Mouse (Mus musculus): ENCODE data around the gene Zmynd15.
"Not testable (repeated sequence)": the region's sequence is repeated elsewhere in the genome, so short reads cannot be mapped to it uniquely, and the experiment has no call there.

The Zmynd15 gene

GRCm38 (mm10) chr11:70446756-70447155, 12.5 kb upstream of the Zmynd15 start:
- in situ Hi-C loops (cut with MboI), result no loop called here

DNA sequence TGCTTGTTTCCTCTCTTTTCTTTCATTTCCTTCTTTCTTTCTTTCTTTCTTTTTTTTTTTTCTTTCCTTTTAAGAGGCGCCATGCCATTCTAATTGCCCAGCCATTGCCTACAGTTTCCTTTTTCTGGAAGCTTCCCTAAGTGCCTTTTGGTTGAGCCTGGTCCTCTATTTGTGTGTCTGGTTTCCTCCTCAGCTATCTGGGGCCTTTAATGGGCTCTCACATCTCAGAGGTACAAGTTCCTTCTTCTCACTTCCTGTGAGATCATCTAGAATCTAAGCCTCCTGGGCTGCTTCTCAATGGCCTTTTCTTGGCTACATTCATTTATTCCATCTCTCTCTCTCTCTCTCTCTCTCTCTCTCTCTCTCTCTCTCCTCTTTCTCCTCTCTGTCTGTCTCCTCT, 11.9 kb upstream of the Zmynd15 start:
- in situ Hi-C loops (cut with MboI), result no loop called here

- in situ Hi-C loops (cut with MboI), result no loop called here
Observed at GRCm38 (mm10) chr11:70450926-70451325, 8.3 kb upstream of the Zmynd15 start.

DNA sequence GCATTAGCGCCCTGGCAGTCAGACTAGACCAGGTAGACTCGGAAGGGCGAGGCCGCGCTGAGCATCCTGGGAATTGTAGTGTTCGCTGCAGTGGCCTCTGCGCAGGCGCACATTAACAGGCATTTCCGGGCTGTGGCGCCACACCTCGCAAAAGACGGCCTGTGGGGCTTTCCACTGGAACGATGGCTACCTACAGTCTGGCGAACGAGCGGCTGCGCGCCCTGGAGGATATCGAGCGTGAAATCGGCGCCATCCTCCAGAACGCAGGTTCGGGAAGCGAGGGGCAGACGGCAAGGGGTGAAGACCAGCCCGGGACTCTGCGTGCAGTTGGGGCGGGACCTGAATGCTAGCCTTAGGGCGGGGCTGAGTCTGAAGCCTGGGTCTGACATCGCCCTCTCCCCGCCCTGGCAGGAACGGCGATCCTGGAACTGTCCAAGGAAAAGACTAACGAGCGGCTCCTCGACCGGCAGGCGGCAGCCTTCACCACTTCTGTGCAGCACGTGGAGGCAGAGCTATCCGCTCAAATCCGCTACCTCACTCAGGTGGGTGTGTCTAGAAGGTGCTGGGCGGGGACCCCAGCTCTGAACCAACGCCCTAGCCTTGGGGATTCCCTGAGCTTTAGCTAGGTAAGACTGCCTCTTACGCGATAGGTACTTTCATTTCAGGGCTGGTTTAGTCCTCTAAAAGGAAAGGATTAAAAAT, 7.3 kb upstream of the Zmynd15 start, which contains the start of gene Med11:
Med11 (plus strand) TSS at position 123 of the 702 bp plus-strand sequence.
- in situ Hi-C loops (cut with MboI), result no loop called here

DNA sequence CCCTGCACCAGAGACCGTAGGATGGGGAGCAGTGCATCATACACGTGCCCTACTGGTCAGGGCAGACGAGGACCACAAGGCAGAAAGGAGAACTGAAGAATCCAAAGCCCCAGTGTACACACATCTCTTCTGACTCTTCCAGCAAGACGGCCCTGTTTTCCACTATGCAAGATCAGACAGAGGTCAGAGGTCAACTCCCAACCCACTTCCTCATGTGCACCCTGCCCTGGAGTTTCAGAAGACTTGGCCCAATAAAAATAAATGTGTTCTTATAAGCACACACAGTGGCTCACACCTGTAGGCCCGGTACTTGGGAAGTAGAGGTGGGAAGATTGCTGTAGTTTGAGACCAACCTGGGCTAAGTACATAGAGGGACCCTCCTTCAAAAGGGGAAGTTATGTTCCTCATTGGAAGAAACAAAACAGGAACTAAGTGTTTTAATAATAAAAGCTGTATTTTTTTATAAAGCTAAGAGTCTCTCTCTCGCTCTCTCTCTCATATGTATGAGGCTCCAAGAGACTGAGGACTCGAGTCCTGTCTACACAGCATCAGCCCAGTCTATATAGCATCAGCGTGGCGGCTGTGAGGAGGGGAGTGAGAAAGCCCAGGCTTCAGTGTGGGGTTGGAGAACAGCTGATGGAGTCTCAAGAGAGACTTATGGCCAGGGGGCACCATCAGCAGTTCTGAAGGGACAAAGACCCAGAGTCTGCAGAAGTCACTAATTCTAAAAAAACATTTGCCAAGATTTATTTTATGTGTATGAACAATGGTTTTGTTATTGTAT, 5.8 kb upstream of the Zmynd15 start:
- in situ Hi-C loops (cut with MboI), result no loop called here

GRCm38 (mm10) chr11:70459601-70460101, 418 bp downstream of the Zmynd15 start, which contains the start of gene Cxcl16:
TSS of gene Cxcl16 (minus strand) at chr11:70459984.
- in situ Hi-C loops (cut with MboI), result no loop called here

GRCm38 (mm10) chr11:70463970-70464369, 4.7 kb downstream of the Zmynd15 start:
- in situ Hi-C loops (cut with MboI), result no loop called here

- in situ Hi-C loops (cut with MboI), result no loop called here
Observed at GRCm38 (mm10) chr11:70465211-70465610, 6.0 kb downstream of the Zmynd15 start.

GRCm38 (mm10) chr11:70465824-70466223, 6.6 kb downstream of the Zmynd15 start:
- in situ Hi-C loops (cut with MboI), result no loop called here

DNA sequence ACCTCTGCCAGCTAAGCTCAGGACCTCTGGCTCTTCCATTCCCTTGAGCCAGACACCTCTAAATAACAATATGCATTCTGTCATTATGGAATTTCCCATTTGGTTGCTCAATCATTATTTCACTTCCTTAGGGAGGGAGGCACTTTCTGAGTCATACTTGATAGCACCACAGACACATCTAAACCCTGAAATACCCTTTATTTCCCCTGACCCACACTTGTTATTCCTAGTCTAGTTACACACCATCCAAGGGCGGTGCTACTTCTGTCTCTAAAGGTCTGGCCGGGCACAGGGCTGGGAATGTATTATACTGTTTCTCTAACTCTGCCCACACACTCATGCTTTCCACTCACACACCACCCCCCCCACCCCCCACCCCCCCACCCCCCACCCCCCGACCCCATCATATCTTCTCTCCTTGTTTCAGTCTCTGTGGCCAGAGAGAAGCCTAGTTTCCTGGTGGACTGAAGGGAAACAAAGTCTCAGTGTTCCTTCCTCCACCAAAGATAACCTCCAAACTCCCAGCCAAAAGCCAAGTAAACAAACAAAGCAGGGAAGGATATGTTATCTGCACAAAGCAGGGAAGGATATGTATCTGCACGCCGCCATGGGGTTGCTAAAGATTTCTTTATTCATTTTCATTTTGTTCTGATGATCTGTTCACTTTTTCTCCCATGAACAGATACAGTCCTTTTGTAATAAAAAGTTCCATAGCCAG, 8.8 kb downstream of the Zmynd15 start:
- in situ Hi-C loops (cut with MboI), result no loop called here

GRCm38 (mm10) chr11:70469764-70470163, 10.5 kb downstream of the Zmynd15 start:
- in situ Hi-C loops (cut with MboI), result no loop called here

- in situ Hi-C loops (cut with MboI), result no loop called here
Observed at GRCm38 (mm10) chr11:70472716-70473115, 13.5 kb downstream of the Zmynd15 start.

DNA sequence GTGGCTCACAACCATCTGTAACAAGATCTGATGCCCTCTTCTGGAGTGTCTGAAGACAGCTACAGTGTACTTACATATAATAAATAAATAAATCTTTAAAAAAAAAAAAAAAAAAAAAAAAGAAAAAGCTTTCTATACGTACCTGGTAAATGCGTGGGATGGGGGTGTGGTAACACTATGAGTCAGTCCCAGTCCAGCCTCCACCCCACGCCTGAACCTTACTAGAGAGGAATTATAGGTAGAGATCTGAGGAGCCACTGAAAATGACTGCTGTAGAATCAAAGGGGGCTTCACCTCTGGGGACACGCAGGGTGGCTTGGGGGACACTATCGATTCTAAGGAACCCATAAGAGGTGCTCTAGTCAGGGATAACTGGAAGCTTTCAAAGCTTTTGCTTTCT, 14.1 kb downstream of the Zmynd15 start:
- in situ Hi-C loops (cut with MboI), result not testable (repeated sequence)

GRCm38 (mm10) chr11:70474872-70475534, 15.8 kb downstream of the Zmynd15 start:
- in situ Hi-C loops (cut with MboI), result no loop called here

GRCm38 (mm10) chr11:70485498-70485897, 26.3 kb downstream of the Zmynd15 start:
- in situ Hi-C loops (cut with MboI), result no loop called here

- in situ Hi-C loops (cut with MboI), result no loop called here
Observed at GRCm38 (mm10) chr11:70487816-70488215, 28.6 kb downstream of the Zmynd15 start.

DNA sequence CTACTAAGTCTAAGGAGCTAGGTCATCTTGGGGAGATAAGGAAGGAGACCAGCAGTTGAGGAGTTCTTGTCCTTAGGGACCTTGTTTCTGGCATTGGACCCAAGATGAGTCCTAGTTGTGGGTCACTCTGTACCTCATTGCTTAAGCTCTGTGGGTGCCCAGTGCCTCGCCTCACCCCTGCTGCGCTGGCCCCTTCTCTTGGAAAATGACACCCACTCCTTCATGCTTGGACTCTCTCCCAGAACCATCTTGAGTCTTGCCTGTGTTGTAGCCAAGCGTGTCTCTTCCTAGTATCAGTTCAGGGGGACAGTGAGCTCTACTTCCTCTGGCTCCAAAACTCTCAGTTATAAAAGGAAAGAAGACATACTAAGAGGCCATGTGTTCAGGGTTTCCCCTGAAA, 29.9 kb downstream of the Zmynd15 start:
- in situ Hi-C loops (cut with MboI), result no loop called here

DNA sequence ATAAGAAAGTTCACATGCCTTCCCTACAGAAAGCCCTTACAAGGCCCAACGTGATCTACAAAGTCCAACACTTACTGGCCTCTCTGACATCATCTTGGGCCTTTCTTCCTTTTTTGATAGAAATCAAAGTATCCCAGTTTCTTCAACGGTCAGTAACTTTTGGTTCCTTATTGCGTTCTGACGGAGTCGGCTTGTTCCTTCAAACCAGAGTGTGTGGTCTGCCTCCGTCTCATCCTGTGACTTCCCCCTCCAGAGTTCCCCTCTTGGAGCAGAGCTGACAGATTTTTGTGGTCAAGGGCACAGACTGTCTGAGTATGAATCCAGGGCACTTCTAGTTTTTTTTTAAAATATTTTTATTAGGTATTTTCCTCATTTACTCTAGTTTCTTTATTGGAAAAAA, 30.5 kb downstream of the Zmynd15 start:
- in situ Hi-C loops (cut with MboI), result no loop called here

DNA sequence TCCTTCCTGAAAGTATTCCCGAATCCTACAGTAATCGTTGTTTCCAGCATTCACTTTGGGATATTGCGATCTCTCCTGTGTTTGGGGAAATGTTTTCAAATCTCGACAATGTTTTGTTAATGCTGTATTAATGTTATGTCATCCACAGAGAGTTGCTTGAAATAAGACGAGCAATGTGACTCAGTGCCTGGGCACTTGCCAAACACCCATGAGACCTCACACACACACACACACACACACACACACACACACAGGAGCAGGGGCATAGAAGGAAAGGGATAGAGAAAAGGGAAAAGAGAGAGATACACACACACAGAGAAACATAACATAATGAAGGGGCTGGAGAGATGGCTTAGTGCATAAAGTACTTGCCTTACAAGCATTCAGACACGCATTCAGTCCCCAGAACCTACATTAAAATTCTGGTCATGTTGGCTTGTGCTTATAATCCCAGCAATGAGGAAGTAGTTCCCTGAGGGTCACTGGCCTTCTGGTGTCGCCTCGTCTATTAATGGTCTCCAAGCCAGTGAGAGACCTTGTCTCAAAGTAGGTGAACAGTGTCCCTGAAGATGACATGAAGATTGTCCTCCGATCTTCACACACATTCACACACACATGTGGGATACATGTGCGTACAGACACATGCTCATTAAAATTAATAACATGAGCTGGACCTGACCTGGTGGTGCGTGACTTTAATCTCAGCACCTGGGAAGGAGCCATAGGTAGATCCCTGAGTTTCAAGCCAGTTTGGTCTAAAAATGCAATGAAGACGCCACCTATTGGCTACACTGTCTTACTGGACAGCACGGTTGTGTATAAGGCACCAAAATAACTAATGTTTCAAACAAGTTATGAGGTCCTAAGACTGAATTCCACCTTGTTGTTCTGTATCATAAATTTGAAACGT, 40.6 kb downstream of the Zmynd15 start:
- in situ Hi-C loops (cut with MboI), result loop anchor here (5.0 kb wide), 1 partner anchor 68 kb away; the partner anchor contains the start of gene Arrb2

DNA sequence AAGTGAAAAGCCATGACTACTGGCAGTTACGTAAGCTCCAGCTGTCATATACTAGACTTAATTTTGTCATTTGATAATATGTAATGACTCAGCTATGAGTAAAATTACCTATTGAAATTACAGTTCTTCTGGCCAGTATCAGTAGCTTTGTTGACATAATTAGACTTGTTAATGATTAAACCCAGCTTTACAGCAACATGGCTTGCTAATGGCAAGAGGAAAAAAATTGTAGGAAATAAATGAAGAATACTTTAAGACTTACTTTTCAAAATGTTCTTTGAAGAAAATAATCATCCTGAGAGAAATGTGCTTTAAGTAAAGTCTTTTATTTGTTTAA, 41.2 kb downstream of the Zmynd15 start:
- in situ Hi-C loops (cut with MboI), result loop anchor here (5.0 kb wide), 1 partner anchor 68 kb away; the partner anchor contains the start of gene Arrb2

GRCm38 (mm10) chr11:70502018-70502417, 42.8 kb downstream of the Zmynd15 start:
- in situ Hi-C loops (cut with MboI), result loop anchor here (5.0 kb wide), 1 partner anchor 70 kb away; the partner anchor contains the start of gene Arrb2
